Mouse (Mus musculus) embryonic facial prominence, embryonic 15.5 days (tissue): Measurements from ENCODE around the gene Lamc3. TPM values are rescaled to one million over a fixed set of nuclear protein-coding genes. Genes with fewer than 3 reads are reported as not detected.
A peak's percentile ranks its signal among the peaks of the same experiment; 100 is the strongest.

Source experiments
- ATAC-seq: fragments of 200-750 bp; cut with Nextera tagmentation; 2 replicates; pipeline ENCODE4 v1.8.0; 2017; ENCODE audit warnings: low read depth, moderate TSS enrichment; ENCODE audit not compliant: insufficient number of reproducible peaks, low FRiP score, low TSS enrichment
- H3K27ac ChIP-seq: fragments of 300-500 bp; sonication (generic); replicated peaks from 2 replicates; pipeline ENCODE4 v1.5.1; 2015; ENCODE audit warnings: mild to moderate bottlenecking, inconsistent platforms
- H3K27me3 ChIP-seq: fragments of 300-500 bp; sonication (generic); 2 replicates; pipeline ENCODE4 v1.6.1; 2015; ENCODE audit warnings: inconsistent platforms
- H3K36me3 ChIP-seq: fragments of 300-500 bp; sonication (generic); 2 replicates; pipeline ENCODE4 v1.6.1; 2015; ENCODE audit warnings: mild to moderate bottlenecking, inconsistent platforms
- H3K4me1 ChIP-seq: fragments of 300-500 bp; sonication (generic); 2 replicates; pipeline ENCODE4 v1.6.1; 2015; ENCODE audit warnings: inconsistent platforms
- H3K4me2 ChIP-seq: fragments of 300-500 bp; sonication (generic); replicated peaks from 2 replicates; pipeline ENCODE4 v1.6.1; 2015; ENCODE audit warnings: mild to moderate bottlenecking, inconsistent platforms
- H3K4me3 ChIP-seq: fragments of 300-500 bp; sonication (generic); replicated peaks from 2 replicates; pipeline ENCODE4 v1.5.1; 2015; ENCODE audit warnings: mild to moderate bottlenecking, inconsistent platforms
- H3K9ac ChIP-seq: fragments of 300-500 bp; sonication (generic); 2 replicates; pipeline ENCODE4 v1.6.1; 2015; ENCODE audit warnings: inconsistent platforms
- H3K9me3 ChIP-seq: fragments of 300-500 bp; sonication (generic); replicated peaks from 2 replicates; pipeline ENCODE4 v1.6.1; 2016; ENCODE audit warnings: inconsistent platforms
- WGBS: fragments of 180-500 bp; shearing (Covaris S2); methylation state at CpG from one replicate; pipeline ENCODE4 v1.1.7; 2015; 5-methylcytosine and 5-hydroxymethylcytosine counted together
- polyA plus RNA-seq: library from polyadenylated mRNA; unstranded; fragments of >200 nt; fragmentation: Nextera tagmentation; extraction: Ambion mirVana; gene quantifications from 2 replicates; pipeline ENCODE4 v1.2.1, GENCODE M21; 2015

Gene Lamc3
- polyA plus RNA-seq, 1 experiment from 2014 or later: 6.1 TPM

GRCm38 (mm10) chr2:31974141-31974808 is 87.2 kb downstream of the Lamc3 start, which contains the start of gene Nup214:
TSS of gene Nup214 (plus strand) at chr2:31974436.
- Histone ChIP-seq H3K9ac (peak within 1 kb of the TSS; percentile 95), H3K4me2 (peak within 1 kb of the TSS; percentile 88), H3K36me3 (peaks cover 42% of the 10 kb centered on the region), H3K4me3 (peak within 1 kb of the TSS; percentile 76), H3K9me3 (no peaks in the 10 kb centered on the region), H3K4me1 (peaks cover 17% of the 10 kb centered on the region), H3K27me3 (no peaks in the 10 kb centered on the region), H3K27ac (peak within 1 kb of the TSS; percentile 85)
- WGBS: under 1% methylated on average over 60 of the region's 60 CpGs
- peak; percentile 100 for ATAC-seq

GRCm38 (mm10) chr2:31974809-31975371 is 87.8 kb downstream of the Lamc3 start:
- Histone ChIP-seq H3K4me3 (peak overlapping the region; percentile 76), H3K36me3 (peaks cover 44% of the 10 kb centered on the region), H3K9me3 (no peaks in the 10 kb centered on the region), H3K27me3 (no peaks in the 10 kb centered on the region), H3K4me2 (peak overlapping the region; percentile 88), H3K4me1 (peaks cover 17% of the 10 kb centered on the region), H3K9ac (peak overlapping the region; percentile 95), H3K27ac (peak overlapping the region; percentile 45)
- ATAC-seq: no peak
- 9% methylated on average over 13 of the region's 13 CpGs for WGBS

GRCm38 (mm10) chr2:31987774-31988173 is 100.7 kb downstream of the Lamc3 start:
- Histone ChIP-seq H3K4me2 (no peak overlapping the region), H3K27ac (no peak overlapping the region), H3K4me1 (no peaks in the 10 kb centered on the region), H3K4me3 (no peak overlapping the region), H3K9ac (no peak overlapping the region), H3K9me3 (no peaks in the 10 kb centered on the region), H3K36me3 (peaks cover 97% of the 10 kb centered on the region), H3K27me3 (no peaks in the 10 kb centered on the region)
- WGBS: 83% methylated on average over 1 of the region's 1 CpGs
- ATAC-seq: no peak

GRCm38 (mm10) chr2:31990961-31991360 is 103.9 kb downstream of the Lamc3 start:
- H3K27me3 ChIP-seq: no peaks in the 10 kb centered on the region
- H3K4me3 ChIP-seq: no peak overlapping the region
- WGBS: 97% methylated on average over 4 of the region's 4 CpGs
- H3K9me3 ChIP-seq: no peaks in the 10 kb centered on the region
- peaks cover 96% of the 10 kb centered on the region for H3K36me3 ChIP-seq
- H3K4me1 ChIP-seq: no peaks in the 10 kb centered on the region
- no peak overlapping the region for H3K4me2 ChIP-seq
- no peak overlapping the region for H3K27ac ChIP-seq
- no peak overlapping the region for H3K9ac ChIP-seq
- ATAC-seq: no peak

- H3K4me1 ChIP-seq: no peaks in the 10 kb centered on the region
- H3K4me3 ChIP-seq: no peak overlapping the region
- H3K27me3 ChIP-seq: no peaks in the 10 kb centered on the region
- H3K36me3 ChIP-seq: peaks cover 95% of the 10 kb centered on the region
- no peak overlapping the region for H3K27ac ChIP-seq
- ATAC-seq: no peak
- H3K4me2 ChIP-seq: no peak overlapping the region
- WGBS: 93% methylated on average over 9 of the region's 9 CpGs
- no peaks in the 10 kb centered on the region for H3K9me3 ChIP-seq
- no peak overlapping the region for H3K9ac ChIP-seq
These were observed 107.8 kb downstream of the Lamc3 start for GRCm38 (mm10) chr2:31994896-31995295.

- Histone ChIP-seq H3K4me3 (no peak overlapping the region), H3K36me3 (peaks cover 91% of the 10 kb centered on the region), H3K9me3 (no peaks in the 10 kb centered on the region), H3K27me3 (no peaks in the 10 kb centered on the region), H3K9ac (no peak overlapping the region), H3K4me2 (no peak overlapping the region), H3K4me1 (no peaks in the 10 kb centered on the region), H3K27ac (no peak overlapping the region)
- 94% methylated on average over 13 of the region's 13 CpGs for WGBS
- ATAC-seq: no peak
These were observed 109.0 kb downstream of the Lamc3 start for GRCm38 (mm10) chr2:31996060-31996459.

Other genes starting within 250 kb of the Lamc3 start
- gene Prdm12, start 247.3 kb upstream of the Lamc3 start, polyA plus RNA-seq: 0.08 and 0.19 TPM in 2 replicates
- 61.8 and 64.0 TPM in 2 replicates for gene Exosc2, start 216.6 kb upstream of the Lamc3 start, polyA plus RNA-seq
- gene Abl1, start 198.9 kb upstream of the Lamc3 start, polyA plus RNA-seq: 40.9 and 42.3 TPM in 2 replicates
- 0.07 TPM in 1 of 2 replicates, not detected in the other for gene Qrfp, start 76.7 kb upstream of the Lamc3 start, polyA plus RNA-seq
- 0.22 and 0.29 TPM in 2 replicates for gene Fibcd1, start 41.3 kb upstream of the Lamc3 start, polyA plus RNA-seq
- gene Aif1l, start 62.8 kb downstream of the Lamc3 start, polyA plus RNA-seq: 23.8 and 26.6 TPM in 2 replicates
- 77.4 and 86.8 TPM in 2 replicates for gene Nup214, start 87.1 kb downstream of the Lamc3 start, polyA plus RNA-seq
- 3.9 and 6.0 TPM in 2 replicates for gene Fam78a, start 197.6 kb downstream of the Lamc3 start, polyA plus RNA-seq
- 9.4 and 10.0 TPM in 2 replicates for gene Plpp7, start 208.2 kb downstream of the Lamc3 start, polyA plus RNA-seq